Mouse (Mus musculus): ENCODE data around the gene Cage1. TPM values are rescaled to one million over a fixed set of nuclear protein-coding genes. Genes with fewer than 3 reads are reported as not detected.

Gene Cage1
- polyA plus RNA-seq, 1 experiment from 2014 or later: 0.69 TPM

DNA sequence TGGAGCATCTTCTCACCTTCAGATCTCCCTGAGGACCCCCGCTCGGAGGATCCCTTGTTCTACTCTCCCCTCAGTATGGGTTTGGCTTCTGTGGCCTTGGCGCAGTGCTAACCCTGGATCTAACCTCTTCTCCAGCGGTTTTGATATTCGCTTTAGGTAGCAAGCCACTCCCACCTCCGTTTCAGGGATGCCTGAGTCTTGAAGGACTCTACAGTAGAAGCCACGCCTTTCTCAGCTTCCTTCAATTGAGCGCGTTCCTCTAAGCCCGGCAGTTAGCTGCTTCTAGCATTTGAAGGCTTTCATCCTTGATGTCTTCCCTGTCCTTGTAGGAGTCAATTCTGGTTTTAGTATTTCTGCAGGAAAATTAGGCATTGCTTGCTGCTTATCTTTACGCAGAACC lies 40.2 kb upstream of the Cage1 start:
- no peak overlapping the region for H3K27ac ChIP-seq (ENCODE audit: low read depth)
- H3K9me3 ChIP-seq (ENCODE audit: low read length): no peaks in the 10 kb centered on the region
- no peak overlapping the region for H3K9ac ChIP-seq (replicated peaks)
- DNase-seq (no peak), ATAC-seq (no peak)
- H3K4me3 ChIP-seq (ENCODE audit: low read depth, low read length): no peak overlapping the region
- 31% methylated on average over 11 of the region's 11 CpGs for WGBS (ENCODE audit: insufficient replicate concordance)
- no peak for TF ChIP-seq CTCF (IDR thresholded peaks at IDR 0.05; ENCODE audit: low read depth)
- TF ChIP-seq EP300 (IDR thresholded peaks at IDR 0.05; ENCODE audit: low read depth): no peak
- H3K4me2 ChIP-seq (ENCODE audit: low read depth, low read length): no peak overlapping the region
- no peaks in the 10 kb centered on the region for H3K36me3 ChIP-seq (replicated peaks; ENCODE audit: insufficient read depth, low read length)
- peaks cover 7% of the 10 kb centered on the region for H3K4me1 ChIP-seq (ENCODE audit: insufficient read depth)
- H3K27me3 ChIP-seq (ENCODE audit: insufficient read depth, low read length): no peaks in the 10 kb centered on the region

GRCm38 (mm10) chr13:38074404-38074803 lies 37.5 kb upstream of the Cage1 start:
- Histone ChIP-seq H3K4me3 (ENCODE audit: low read depth, low read length) (no peak overlapping the region), H3K36me3 (replicated peaks; ENCODE audit: insufficient read depth, low read length) (no peaks in the 10 kb centered on the region), H3K9me3 (ENCODE audit: low read length) (no peaks in the 10 kb centered on the region), H3K27ac (ENCODE audit: low read depth) (peak overlapping the region; percentile 11; the same call in 1 of the 2 replicates), H3K9ac (replicated peaks) (no peak overlapping the region), H3K4me2 (ENCODE audit: low read depth, low read length) (no peak overlapping the region), H3K4me1 (ENCODE audit: insufficient read depth) (peaks cover 7% of the 10 kb centered on the region), H3K27me3 (ENCODE audit: insufficient read depth, low read length) (no peaks in the 10 kb centered on the region)
- WGBS (ENCODE audit: insufficient replicate concordance): 20% methylated on average over 5 of the region's 5 CpGs
- TF ChIP-seq CTCF (IDR thresholded peaks at IDR 0.05; ENCODE audit: low read depth): no peak
- no peak for TF ChIP-seq EP300 (IDR thresholded peaks at IDR 0.05; ENCODE audit: low read depth)
- no peak for DNase-seq
- ATAC-seq: peak; percentile 56

DNA sequence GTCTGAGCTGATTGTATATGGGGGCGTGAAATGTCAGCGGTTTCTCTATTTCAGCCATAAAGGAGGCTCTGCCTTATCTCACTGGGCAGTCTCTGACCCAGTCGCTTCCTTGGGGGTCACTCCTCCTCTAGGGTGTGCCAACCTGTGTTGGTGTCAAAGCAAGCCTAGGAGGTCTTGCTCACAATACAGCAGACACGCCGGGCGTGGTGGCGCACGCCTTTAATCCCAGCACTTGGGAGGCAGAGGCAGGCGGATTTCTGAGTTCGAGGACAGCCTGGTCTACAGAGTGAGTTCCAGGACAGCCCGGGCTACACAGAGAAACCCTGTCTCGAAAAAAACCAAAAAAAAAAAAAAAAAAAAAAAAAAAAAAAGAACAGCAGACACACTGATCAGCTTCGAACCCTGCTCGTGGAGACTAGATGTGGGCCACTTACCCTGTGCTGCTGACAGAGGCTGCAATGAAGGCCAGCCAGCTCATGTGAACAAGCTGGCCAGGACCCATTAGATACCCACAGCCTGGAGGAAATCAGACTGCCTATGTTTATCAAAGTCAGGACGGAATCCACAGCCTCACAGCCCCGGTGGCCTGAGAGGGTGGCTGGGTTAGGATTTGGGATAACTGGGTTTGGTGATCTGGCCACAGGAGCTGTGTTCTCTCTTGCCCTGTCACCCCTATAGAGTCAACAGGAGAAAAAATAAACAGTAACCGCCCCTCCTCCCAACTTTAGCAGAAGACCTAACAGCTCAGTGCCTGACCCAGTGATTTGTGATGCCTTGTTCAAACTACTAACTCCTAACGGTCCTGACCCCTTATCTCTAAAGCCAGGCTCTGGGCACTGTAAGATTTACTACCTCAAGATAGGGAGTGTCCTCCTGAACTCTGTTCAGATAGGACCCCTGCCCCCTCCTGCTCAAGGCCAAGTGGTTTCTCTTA lies 36.8 kb upstream of the Cage1 start:
- TF ChIP-seq CTCF (IDR thresholded peaks at IDR 0.05; ENCODE audit: low read depth) (no peak), EP300 (IDR thresholded peaks at IDR 0.05; ENCODE audit: low read depth) (peak; percentile 46)
- Histone ChIP-seq H3K9me3 (ENCODE audit: low read length) (no peaks in the 10 kb centered on the region), H3K27ac (ENCODE audit: low read depth) (peak overlapping the region; percentile 11; the same call in 1 of the 2 replicates), H3K4me1 (ENCODE audit: insufficient read depth) (peaks cover 7% of the 10 kb centered on the region), H3K27me3 (ENCODE audit: insufficient read depth, low read length) (no peaks in the 10 kb centered on the region), H3K4me3 (ENCODE audit: low read depth, low read length) (no peak overlapping the region), H3K4me2 (ENCODE audit: low read depth, low read length) (no peak overlapping the region), H3K9ac (replicated peaks) (no peak overlapping the region), H3K36me3 (replicated peaks; ENCODE audit: insufficient read depth, low read length) (no peaks in the 10 kb centered on the region)
- WGBS (ENCODE audit: insufficient replicate concordance): 56% methylated on average over 18 of the region's 18 CpGs
- ATAC-seq: peak; percentile 81
- DNase-seq: no peak

- DNase-seq (peak; percentile 47), ATAC-seq (no peak)
- TF ChIP-seq EP300 (IDR thresholded peaks at IDR 0.05; ENCODE audit: low read depth): no peak
- TF ChIP-seq CTCF (IDR thresholded peaks at IDR 0.05; ENCODE audit: low read depth): no peak
- peaks cover 7% of the 10 kb centered on the region for H3K4me1 ChIP-seq (ENCODE audit: insufficient read depth)
- H3K9ac ChIP-seq (replicated peaks): no peak overlapping the region
- H3K27ac ChIP-seq (ENCODE audit: low read depth): no peak overlapping the region
- H3K27me3 ChIP-seq (ENCODE audit: insufficient read depth, low read length): no peaks in the 10 kb centered on the region
- H3K36me3 ChIP-seq (replicated peaks; ENCODE audit: insufficient read depth, low read length): no peaks in the 10 kb centered on the region
- H3K4me2 ChIP-seq (ENCODE audit: low read depth, low read length): no peak overlapping the region
- no peaks in the 10 kb centered on the region for H3K9me3 ChIP-seq (ENCODE audit: low read length)
- 63% methylated on average over 4 of the region's 4 CpGs for WGBS (ENCODE audit: insufficient replicate concordance)
- no peak overlapping the region for H3K4me3 ChIP-seq (ENCODE audit: low read depth, low read length)
Measured at GRCm38 (mm10) chr13:38070945-38071344, 34.1 kb upstream of the Cage1 start.

DNA sequence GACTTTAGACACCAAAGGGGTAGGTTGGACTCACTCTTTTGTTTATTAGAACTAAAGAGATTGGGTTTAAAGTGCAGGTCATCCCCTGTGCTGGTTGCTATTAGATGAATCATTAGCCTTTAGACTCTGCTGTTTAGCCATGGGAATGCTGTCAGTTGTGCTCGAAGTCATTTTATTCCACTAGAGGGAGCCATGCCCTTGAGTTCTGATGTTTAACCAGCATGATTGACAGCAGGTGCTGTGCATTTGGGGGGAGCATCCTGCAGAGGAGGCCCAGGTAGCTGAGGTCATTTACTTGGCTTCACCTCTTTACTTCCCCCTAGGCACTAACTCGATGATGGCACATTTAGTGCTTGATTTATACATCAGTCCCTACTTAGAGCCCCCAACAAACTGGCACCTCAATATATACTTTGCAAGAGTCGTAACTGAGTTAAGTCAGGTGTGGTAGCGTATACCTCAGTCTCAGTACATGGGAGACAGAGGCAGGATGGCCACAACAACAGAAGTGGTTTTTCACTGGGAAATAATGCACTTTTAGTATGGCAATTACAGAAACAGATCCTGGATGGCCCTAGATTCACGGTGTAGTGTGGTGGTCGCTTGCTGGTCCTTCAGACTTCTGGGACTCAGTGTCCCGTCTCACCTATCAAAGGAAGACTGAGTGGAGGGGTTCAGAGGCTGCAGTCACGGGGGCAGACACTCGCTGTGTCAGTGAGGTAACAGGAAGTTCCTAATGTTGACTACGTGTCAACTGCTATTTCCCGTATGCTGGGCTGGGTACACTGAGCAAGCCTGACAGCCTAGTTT lies 28.2 kb upstream of the Cage1 start:
- peak; percentile 54 for DNase-seq
- WGBS (ENCODE audit: insufficient replicate concordance): 58% methylated on average over 11 of the region's 11 CpGs
- Histone ChIP-seq H3K9me3 (ENCODE audit: low read length) (no peaks in the 10 kb centered on the region), H3K4me1 (ENCODE audit: insufficient read depth) (peaks cover 3% of the 10 kb centered on the region; the same call in 1 of the 2 replicates), H3K27ac (ENCODE audit: low read depth) (peak overlapping the region; percentile 61; the same call in 1 of the 2 replicates), H3K4me3 (ENCODE audit: low read depth, low read length) (no peak overlapping the region), H3K4me2 (ENCODE audit: low read depth, low read length) (no peak overlapping the region), H3K27me3 (ENCODE audit: insufficient read depth, low read length) (no peaks in the 10 kb centered on the region), H3K9ac (replicated peaks) (no peak overlapping the region), H3K36me3 (replicated peaks; ENCODE audit: insufficient read depth, low read length) (peaks cover 26% of the 10 kb centered on the region)
- ATAC-seq: peak; percentile 86
- TF ChIP-seq EP300 (IDR thresholded peaks at IDR 0.05; ENCODE audit: low read depth): no peak
- peak; percentile 87 for TF ChIP-seq CTCF (IDR thresholded peaks at IDR 0.05; ENCODE audit: low read depth)

DNA sequence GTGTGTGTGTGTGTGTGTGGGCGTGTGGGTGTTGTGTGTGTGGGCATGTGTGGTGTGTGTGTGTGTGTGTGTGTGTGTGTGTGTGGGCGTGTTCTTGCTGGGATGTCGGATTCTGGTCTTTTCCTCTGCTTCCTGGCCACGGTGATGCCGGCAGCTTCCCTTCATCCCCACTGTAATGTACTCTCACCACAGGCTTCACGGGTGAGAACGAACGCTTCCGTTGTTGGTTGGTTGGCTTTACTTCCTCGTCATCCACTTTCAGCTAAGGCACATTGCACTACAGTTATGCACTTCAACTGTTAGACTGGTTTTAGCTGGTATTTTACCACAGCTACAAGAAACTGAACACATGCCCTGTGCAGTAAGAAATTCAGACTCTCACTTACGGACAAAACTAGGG lies 25.8 kb upstream of the Cage1 start:
- H3K9ac ChIP-seq (replicated peaks): no peak overlapping the region
- WGBS (ENCODE audit: insufficient replicate concordance): 81% methylated on average over 11 of the region's 11 CpGs
- no peak overlapping the region for H3K4me2 ChIP-seq (ENCODE audit: low read depth, low read length)
- H3K4me3 ChIP-seq (ENCODE audit: low read depth, low read length): no peak overlapping the region
- H3K4me1 ChIP-seq (ENCODE audit: insufficient read depth): peaks cover 3% of the 10 kb centered on the region; the same call in 1 of the 2 replicates
- H3K9me3 ChIP-seq (ENCODE audit: low read length): no peaks in the 10 kb centered on the region
- DNase-seq (no peak), ATAC-seq (no peak)
- H3K27ac ChIP-seq (ENCODE audit: low read depth): no peak overlapping the region
- TF ChIP-seq CTCF (IDR thresholded peaks at IDR 0.05; ENCODE audit: low read depth) (no peak), EP300 (IDR thresholded peaks at IDR 0.05; ENCODE audit: low read depth) (no peak)
- peaks cover 44% of the 10 kb centered on the region for H3K36me3 ChIP-seq (replicated peaks; ENCODE audit: insufficient read depth, low read length)
- H3K27me3 ChIP-seq (ENCODE audit: insufficient read depth, low read length): no peaks in the 10 kb centered on the region

All from liver, postnatal 0 days (tissue).